Mouse (Mus musculus) ZHBTc4 (cell line): ENCODE measurements around the gene Brpf3.
"Not testable (repeated sequence)": the region's sequence is repeated elsewhere in the genome, so short reads cannot be mapped to it uniquely, and the experiment has no call there.

Source experiments
- DNase-seq: peaks from one replicate; pipeline ENCODE4 v3.0.0-alpha.2; 2011; ENCODE audit warnings: low read depth, low spot score

The Brpf3 gene

DNA sequence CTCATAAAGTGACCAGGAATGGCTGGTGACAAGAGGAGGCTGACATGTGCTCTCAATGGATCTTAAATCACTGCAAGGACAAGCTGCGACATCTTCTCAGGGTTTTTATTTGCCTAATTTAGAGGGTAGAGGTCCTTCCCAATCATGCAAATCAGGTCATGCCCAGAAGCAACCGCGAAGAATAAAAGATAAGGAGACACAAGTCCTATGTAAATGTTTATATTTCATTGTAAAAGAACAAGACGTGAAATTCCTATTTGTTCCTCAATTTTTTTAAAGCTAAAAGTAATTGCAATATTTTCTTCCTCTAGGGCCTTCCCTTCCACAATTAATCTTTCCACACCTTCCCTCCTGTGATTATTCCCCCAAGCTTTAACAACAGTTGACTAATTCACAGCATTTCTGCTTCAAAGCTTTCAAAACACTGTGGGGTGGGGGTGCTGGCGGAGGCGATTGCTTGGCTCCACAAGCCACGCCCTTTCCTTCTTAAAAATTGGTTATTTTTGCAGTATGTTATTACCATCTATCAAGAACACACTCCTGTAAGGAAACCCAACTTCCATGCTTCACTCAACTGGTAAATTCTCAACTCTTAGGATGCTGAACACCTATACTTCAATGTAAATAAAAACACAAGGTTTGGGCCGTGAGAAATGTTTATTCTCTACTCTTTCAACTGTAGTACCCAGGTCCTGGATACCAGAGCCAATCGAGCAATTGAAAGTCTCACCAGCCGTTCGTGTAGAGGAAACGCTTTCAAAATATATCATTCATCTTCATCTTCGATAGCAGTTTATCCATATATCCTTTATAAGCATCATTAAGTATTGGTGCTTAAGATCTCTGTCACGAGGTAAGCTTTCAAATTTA, 1.4 kb upstream of the Brpf3 start:
- no peak for DNase-seq

DNA sequence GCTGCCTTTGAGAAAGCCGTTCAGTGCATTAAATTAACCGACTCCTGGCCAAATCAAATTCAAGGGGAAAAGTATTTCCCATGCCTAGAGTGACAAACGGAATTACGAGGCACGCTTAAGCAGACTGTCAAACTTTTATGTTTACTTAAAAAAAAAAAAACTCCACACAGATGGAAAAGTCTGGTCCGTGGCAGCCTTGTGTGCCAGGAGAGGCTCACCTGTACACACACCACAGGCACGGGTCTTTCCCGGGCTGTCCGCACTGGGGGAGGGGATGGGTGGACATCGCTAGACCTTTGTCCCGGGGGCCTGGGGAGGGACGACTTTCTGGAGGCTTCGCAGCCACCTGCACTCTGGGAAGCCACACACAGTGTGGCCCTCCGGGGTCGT, 614 bp upstream of the Brpf3 start:
- no peak for DNase-seq

DNA sequence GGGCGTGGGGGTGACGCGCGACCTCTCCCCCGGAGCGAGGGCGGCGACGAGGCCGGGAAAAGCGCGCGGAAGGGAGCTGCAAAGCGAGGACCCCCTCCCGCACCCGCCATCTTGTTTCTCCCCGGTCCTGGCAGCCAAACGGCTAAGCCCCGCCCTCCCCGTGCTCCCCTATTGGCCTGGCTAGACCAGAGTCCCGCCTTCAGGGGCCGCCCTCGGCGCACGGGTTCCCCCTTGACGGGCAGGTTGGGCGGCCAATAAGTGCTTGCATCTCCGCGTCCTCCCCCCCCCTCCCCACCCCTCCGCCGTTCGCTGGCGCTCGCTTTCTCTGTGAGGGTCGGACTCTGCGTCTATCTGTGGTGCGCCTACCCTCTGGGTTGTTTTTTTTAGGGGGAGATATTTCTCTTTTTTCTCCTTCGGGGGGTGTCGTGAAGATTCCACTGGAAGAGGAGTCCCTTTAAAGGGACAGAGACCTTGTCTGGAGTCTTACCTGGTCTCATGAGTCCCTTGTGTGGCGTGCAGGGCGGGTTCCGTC, 650 bp downstream of the Brpf3 start:
- peak; percentile 99 for DNase-seq

DNA sequence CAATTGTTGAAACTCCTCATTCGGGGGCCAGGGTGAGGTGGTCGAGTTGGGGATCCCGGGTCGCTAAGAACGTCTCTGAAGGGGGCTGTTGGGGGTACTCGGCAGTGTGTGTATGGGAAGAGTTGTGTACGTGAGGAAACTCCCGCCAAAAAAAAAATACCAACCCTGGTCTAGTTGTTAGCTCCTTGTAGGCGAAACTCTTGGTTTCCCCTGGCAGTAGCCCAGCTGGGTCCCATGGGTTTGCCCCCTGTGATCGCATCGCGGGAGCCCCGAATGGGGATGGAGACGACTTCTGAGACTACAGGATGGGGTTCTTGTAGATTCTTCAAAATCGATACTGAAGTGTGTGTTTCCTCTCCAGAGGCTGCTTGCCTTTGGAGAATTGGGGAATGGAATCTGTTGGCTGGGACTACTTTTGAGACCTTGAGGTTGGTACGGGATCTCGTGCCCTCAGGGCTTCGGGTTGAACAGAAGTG, 1.2 kb downstream of the Brpf3 start:
- DNase-seq, result peak; percentile 60

DNA sequence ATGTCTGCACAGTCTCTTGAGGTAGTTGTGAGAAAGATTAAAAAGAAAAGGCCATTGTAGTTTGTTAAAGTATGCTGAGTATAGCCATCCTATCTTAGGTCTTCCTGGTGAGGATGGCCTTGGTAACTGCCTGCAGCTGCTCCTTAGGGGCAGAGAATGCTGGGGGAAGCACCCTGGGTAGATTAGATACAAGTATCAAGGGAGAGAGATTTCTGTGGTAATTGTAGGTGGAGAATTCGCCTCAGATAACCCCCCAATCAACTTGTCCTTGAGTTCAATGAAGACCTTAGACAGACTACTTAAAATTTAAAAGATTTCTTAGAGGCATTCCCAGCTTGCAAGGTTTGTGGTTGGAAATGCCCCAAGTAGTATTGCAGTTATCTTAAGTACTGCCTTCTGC, 2.4 kb downstream of the Brpf3 start:
- DNase-seq, result no peak

DNA sequence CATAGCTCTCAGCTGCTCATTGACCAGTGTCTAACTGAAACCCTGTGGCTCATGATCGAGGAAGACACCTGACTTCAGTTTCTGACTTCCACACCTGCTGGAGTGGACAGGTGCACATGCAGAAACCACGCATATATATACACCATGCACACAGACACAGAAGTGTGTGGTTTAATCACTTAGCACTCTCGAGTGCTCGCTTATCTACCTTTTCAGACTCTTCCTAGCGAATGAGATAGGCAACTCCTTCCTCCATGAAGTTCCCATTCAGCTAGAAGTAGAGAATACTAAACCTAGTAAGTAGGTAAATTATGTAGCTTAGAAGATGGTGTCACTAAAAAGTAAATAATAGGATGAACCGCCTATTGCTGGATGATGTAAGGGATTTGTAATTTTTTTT, 4.1 kb downstream of the Brpf3 start:
- DNase-seq, result no peak

DNA sequence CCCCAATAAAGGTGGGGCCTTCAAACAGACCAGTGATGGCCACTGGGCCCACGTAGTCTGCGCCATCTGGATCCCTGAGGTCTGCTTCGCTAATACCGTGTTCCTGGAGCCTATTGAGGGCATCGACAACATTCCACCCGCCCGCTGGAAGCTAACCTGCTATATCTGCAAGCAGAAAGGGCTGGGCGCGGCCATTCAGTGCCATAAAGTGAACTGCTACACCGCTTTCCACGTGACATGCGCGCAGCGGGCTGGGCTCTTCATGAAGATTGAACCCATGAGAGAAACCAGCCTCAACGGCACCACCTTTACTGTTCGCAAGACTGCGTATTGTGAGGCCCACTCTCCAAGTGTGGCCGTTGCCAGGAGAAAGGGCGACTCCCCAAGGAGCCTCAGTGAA, 5.9 kb downstream of the Brpf3 start:
- peak; percentile 73 for DNase-seq

DNA sequence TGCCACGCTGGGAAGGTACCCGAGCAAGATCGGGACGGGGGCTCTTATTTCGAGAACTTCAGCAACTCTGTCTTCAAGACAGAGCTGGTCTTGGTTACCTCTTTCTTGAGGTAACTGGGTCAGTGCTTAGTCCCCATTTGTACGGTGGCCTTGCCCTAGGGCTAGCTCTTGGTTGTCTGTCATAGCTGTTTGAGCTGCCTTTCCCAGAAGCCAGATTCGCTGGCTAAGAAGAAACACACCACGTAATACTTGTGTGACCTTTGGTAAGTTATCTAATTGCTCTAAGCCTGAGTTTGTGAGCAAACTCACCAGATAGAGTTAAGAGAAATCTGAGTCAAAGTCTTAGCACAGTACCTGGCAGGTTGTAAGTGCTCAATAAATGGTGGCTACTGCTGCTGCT, 7.8 kb downstream of the Brpf3 start:
- DNase-seq, result no peak

DNA sequence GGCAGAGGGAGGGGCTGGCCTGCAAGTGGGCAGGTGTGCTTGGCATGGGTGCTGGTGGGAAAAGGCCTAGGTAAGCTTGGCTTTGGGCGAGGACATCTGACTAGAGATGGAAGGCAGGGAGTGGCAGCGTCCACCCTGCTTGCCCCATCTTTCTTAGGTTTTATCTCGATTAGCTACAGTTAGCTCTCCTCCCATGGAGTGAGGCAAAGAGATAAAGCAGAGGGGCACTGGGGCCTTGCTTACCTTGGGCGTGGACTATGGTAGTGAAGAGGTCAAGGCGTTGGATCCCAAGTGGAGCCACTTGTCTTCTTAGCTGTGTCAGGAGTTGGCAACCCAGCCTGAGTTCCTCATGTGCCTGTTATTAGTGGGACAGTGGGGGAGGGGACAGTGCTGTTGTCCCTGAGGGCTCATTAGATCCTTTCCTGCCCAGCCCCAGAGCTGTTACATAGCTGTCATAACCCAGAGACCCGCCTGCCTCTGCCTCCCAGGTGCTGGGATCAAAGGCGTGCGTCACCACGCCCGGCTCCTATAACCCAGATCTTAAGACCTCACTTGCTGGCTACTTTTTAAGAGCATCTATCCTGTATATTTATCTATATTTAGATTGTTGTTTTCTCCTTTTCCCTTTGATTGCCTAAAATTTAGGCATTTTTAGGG, 8.4 kb downstream of the Brpf3 start:
- peak; percentile 35 for DNase-seq

DNA sequence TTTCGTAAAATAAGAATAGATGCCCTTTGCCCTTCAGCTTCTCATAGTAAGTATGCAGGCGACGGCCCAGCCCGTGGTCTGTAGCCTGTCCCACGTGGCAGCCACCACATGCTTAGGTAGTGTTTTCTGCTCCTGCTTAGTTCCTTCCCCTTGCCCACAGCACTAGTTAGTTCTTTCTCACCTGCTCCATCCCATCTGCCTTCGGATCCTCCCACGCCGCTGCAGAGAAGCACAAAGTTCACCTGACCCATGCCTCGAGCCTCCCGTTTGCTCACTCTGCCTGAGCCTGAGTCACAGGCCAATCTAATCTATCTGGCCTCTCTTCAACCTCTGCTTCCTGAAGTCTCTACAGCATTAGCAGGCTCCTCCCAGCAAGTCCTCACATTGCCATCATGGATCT, 11.5 kb downstream of the Brpf3 start:
- no peak for DNase-seq

DNA sequence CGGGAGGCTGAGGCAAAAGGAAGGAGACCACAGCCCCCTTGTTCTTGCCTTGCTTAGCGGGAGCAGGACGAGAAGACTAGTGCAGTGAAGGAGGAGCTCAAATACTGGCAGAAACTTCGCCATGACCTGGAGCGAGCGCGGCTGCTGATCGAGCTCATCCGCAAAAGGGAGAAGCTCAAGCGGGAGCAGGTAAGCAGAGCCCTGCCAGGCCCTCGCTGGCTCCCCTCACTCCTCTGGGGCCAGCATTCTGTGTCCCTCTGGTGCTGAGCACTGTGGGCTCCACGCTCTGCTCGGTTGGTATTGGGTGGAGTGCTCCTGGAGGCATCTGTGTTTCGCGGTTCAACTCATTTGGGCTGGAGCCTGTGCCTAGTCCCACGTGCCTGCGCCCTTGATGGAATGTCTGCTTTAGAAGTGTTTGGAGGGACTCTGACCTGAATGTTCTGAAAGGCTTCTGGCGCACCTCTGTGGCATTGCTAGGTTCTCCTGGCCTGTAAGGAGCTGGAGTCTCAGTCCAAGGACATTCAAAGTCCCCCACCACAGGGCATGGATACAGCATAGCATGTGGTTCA, 13.7 kb downstream of the Brpf3 start:
- peak; percentile 62 for DNase-seq

DNA sequence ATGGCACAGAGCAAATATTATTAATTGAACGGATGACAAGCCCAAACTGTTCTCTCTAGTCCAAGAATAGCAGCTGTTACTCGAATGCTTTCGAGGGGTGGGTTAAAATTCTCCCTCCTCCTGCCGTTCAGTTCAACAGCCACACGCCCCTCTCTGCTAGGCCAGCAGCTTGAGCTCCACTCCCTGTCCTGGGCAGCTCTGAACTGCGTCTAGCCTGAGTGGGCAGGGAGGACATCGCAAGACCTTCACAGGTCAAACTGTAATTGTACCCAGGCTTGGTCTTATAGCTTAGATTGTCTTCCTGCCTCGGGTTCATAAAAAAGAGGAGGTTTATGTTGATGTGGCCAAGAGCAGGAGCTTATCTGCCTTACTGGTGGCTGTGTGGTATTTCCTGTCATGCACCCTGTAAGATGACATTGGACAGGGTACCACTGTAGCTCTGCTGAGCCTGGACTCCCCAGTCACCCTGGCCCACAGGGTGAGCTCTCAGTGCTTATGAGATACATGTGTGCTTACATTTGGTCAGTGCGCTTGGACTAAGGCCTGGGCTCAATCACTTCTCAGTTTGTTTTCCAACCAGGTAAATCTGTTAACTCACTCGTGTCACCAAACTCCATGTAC, 14.6 kb downstream of the Brpf3 start:
- no peak for DNase-seq

DNA sequence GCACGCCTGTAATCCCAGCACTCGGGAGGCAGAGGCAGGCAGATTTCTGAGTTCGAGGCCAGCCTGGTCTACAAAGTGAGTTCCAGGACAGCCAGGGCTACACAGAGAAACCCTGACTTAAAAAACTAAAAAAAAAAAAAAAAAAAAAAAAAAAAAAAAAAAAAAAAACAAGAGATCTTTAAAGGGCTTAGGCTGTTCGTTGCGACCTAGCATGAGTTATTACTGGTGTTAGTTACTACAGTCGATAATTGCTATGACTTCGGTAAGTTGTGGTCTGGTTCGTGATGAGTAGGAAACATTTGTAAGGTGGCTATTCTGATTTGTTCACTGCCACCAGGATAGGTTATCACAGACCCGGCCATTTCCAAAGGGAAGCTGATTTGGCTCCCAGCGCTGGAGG, 15.4 kb downstream of the Brpf3 start:
- DNase-seq, result not testable (repeated sequence)

DNA sequence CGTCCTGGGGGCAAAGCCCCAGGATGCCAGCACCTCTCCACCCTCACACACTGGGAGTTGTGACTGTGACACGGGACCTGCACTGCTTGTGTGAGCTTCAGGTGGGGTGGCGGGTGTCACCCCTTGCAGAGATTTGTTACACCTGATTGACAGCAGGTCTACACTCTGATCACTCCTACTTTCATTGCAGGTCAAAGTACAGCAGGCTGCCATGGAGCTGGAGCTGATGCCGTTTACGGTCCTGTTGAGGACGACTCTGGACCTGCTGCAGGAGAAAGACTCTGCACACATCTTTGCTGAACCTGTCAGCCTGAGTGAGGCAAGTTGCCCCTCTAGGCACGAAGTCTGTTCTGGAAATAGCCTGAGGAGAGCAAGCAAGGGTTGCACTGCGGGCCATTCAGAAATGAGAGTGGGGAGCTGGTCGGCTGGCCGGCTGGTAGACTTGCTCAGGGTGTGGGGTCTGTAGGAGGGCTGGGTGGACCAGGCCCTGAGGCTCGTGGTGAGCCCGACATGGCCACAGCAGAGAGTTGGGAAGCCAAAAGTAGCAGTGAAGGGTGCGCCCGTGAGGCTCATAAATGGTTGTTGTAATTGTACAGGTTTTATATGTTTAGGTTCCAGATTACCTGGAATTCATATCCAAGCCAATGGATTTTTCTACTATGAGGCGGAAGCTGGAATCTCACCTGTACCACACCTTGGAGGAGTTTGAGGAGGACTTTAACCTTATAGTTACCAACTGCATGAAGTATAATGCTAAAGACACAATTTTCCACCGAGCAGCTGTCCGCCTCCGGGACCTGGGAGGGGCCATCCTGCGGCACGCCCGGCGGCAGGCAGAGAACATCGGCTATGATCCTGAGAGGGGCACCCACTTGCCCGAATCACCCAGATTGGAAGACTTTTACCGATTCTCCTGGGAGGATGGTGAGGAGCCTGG, 16.3 kb downstream of the Brpf3 start:
- DNase-seq, result no peak

DNA sequence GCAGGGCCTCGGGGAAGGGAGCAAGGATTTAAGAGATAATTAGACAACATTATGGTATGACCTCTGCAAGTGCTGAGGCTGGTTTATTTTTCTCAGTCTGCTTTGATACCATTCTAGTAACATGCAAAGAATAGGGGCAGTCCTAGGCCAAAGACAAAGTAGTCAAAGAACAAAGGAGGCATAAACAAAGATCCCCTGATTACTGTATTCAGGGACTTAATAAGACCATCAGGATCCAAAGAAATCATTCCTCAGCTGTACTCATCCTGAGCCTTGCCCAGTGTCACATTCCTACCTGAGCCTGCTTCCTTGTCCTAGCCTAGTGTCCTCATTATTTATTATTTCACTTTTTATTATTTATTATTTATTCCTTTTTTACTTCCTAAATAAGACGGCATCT, 19.3 kb downstream of the Brpf3 start:
- DNase-seq, result peak; percentile 62

DNA sequence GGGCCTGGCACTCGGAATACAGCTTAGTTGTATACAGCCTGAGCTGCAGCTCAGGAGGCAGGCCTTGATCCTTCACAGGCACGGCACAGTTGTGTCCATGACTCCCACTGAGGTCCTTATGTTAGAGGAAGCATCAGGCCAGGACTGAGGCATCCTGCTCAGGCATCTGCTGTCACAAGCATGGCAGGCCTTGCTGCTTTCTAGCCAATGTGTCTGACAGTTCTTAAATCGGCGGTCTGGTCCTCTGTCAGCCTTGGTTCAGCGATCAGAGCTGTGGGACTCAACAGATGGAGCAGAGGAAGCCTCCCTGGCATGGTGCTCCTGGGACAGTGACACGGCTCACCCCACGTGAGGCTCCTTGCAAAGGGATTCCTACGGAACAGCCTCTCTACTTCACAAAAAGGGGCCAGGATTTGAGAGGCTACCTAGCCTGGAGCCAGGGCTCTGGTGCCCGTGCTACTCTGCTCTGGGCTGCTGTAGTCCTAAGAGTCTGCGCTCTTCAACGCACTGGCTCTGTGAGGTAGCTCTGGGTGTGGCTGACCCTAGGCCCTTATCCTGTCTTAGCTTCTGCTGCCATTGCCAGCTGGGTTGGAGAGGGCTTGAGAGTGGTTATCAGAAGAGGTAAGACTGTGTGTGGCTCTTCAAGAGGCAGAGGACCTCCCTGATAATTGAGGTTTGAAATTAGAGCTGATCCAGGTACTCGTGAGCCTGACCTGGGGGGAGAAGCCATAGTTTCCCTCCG, 22.3 kb downstream of the Brpf3 start:
- DNase-seq, result no peak

DNA sequence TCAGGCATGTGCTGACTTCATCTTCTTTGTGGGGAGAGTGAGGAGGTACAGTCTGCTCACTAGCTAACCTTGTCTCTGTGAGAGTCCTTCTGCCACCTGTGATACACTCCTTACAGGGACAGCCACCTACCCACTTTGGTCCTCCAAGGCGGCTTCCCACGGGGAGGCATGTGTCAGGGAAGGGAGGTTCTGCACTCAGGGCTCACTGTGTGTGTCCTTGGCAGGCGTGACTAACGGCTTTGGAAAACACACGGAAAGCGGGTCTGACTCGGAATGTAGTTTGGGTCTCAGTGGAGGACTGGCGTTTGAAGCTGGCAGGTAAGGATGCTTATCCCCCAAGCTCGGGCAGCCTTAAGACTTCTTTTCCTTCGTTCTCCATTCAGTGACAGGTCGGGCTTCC, 22.9 kb downstream of the Brpf3 start:
- DNase-seq, result no peak

DNA sequence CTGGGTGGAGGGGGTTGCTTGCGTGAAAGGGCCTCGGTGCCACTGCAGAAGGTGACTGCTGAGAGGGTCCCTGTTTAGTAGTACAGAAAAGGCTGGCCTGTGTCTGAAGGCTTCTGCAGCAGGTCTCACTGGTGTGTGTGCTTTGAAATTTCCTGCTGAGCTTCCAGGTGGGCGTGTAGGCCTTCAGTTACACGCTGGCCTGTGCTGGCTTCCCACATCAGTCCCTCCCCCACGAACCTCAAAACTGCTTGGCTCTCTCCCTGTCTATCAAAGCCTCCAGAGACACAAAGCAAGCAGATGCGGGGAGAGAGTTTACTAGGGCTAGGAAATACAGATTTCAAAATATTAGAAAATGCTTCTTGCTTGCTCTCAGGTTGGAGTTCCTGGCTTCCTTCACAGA, 24.0 kb downstream of the Brpf3 start:
- no peak for DNase-seq

DNA sequence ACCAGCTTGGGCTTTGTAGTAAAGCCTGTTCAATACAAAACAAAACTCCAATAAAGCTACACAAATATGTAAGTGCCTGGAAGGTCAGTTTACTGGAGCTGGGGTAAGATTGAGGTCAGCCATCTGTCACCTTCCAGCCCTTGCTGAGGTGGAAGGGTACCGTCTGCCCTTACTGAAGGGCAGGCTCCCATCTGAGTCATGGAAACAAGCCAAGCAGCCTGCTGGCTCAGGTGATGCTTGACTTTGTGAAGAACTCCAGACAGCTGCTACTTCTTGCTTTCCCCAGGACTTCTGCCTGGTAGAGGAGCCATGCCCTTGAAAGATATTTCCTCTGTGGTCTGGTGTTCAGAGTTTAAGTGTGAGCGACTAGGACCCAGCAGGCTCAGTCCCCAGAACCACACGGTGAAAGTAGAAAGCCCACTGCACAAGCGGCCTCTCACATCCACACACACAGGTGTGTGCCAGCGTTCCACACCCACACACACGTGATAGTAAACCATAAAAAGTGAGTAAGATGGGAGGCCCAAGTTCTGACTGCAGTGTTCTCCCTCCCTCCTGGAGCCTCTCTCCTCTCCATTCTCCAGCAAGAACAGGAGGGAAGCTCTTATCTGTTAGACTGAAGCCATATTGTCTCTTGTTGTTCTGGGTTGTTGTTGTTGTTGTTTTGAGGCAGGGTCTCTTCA, 24.6 kb downstream of the Brpf3 start:
- DNase-seq, result no peak
